Mouse (Mus musculus) inflammation-experienced regulatory T-cells, adult 16 weeks (primary cell): ENCODE results near the gene Cby1. TPM values are rescaled to one million over a fixed set of nuclear protein-coding genes. Genes with fewer than 3 reads are reported as not detected.

ENCODE experiments used
- polyA plus RNA-seq: library from polyadenylated mRNA; unstranded; fragments of 100-300 nt; shearing (Covaris generic); gene quantifications from one replicate; pipeline ENCODE4 v1.2.1, GENCODE M21; 2017

The Cby1 gene
- polyA plus RNA-seq = 18.3 TPM

GRCm38 (mm10) chr15:79658531-79659375, at the start of gene Cby1, which contains the start of gene Fam227a:
Gene Cby1 (plus strand): TSS chr15:79659199.
Gene Fam227a (minus strand): TSS chr15:79658956.

GRCm38 (mm10) chr15:79670249-79670971, 11.4 kb downstream of the Cby1 start, which contains the start of gene Tomm22:
Gene Tomm22 (plus strand): TSS chr15:79670861.

DNA sequence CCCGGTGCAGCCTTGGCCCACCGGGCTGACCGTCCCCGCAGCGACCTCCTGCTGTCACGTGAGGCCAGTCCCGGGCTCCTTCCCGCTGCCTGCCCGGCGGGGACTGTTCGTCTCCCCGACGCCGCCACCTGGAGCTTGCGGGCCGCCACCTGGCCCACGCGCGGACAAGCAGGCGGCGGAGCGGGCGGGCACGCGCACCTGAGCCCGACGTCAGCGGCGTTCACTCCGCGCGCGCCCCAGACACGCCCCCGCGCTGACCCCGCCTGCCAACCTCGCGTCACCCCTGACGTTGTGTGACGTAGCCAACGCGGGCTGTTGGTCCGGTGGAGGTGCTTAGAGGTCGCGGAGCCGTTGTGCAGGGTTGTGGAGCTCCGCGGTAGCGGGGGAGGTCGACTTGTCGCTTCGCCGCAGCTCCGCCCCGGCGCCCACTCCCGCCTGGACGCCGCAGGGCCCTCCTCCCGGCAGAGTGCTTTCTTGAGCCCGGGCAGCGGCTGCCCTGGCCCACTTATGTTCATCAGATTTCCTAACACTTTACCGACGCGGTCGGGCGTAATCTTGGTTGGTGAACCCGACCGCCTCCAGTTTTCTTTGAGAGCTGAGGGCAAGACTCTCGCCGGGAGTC, 28.8 kb downstream of the Cby1 start, which contains the start of gene Josd1:
Gene Josd1 (minus strand): TSS at position 274 of the 622 bp plus-strand sequence.

GRCm38 (mm10) chr15:79690426-79691022, 31.5 kb downstream of the Cby1 start, which contains the start of gene Gtpbp1:
Gene Gtpbp1 (plus strand): TSS chr15:79690845.

Other genes with a start within 250 kb of the Cby1 start
- 6.4 TPM for gene Csnk1e, start 203.6 kb upstream of the Cby1 start, polyA plus RNA-seq
- gene Kcnj4, start 154.0 kb upstream of the Cby1 start, polyA plus RNA-seq = not detected
- 0.48 TPM for gene Kdelr3, start 142.8 kb upstream of the Cby1 start, polyA plus RNA-seq
- 23.9 TPM for gene Ddx17, start 112.5 kb upstream of the Cby1 start, polyA plus RNA-seq
- gene Dmc1, start 54.1 kb upstream of the Cby1 start, polyA plus RNA-seq = not detected
- gene Fam227a, start 243 bp upstream of the Cby1 start, polyA plus RNA-seq = 0.79 TPM
- 223 TPM for gene Tomm22, start 11.7 kb downstream of the Cby1 start, polyA plus RNA-seq
- 4.2 TPM for gene Josd1, start 28.7 kb downstream of the Cby1 start, polyA plus RNA-seq
- gene Gtpbp1, start 31.6 kb downstream of the Cby1 start, polyA plus RNA-seq = 77.5 TPM
- gene Sun2, start 83.3 kb downstream of the Cby1 start, polyA plus RNA-seq = 11.0 TPM
- 13.6 TPM for gene Dnal4, start 118.7 kb downstream of the Cby1 start, polyA plus RNA-seq
- gene Nptxr, start 145.6 kb downstream of the Cby1 start, polyA plus RNA-seq = 0.44 TPM
- gene Npcd, start 175.0 kb downstream of the Cby1 start, polyA plus RNA-seq = not detected
- 75.4 TPM for gene Cbx6, start 175.5 kb downstream of the Cby1 start, polyA plus RNA-seq
- gene Apobec3, start 232.5 kb downstream of the Cby1 start, polyA plus RNA-seq = 519 TPM